Mouse (Mus musculus) lung, embryonic 16.5 days (tissue): ENCODE measurements around the gene Lgals9. TPM values are rescaled to one million over a fixed set of nuclear protein-coding genes. Genes with fewer than 3 reads are reported as not detected.
"Not testable (repeated sequence)": the region's sequence is repeated elsewhere in the genome, so short reads cannot be mapped to it uniquely, and the experiment has no call there.

Source experiments
- ATAC-seq: fragments of 200-750 bp; cut with Nextera tagmentation; 2 replicates; pipeline ENCODE4 v1.8.0; 2017; ENCODE audit warnings: low read depth, mild to moderate bottlenecking, moderate library complexity
- H3K27ac ChIP-seq: fragments of 300-500 bp; sonication (generic); 2 replicates; pipeline ENCODE4 v1.5.1; 2014; ENCODE audit warnings: mild to moderate bottlenecking, control low read depth, low read length
- H3K27me3 ChIP-seq: fragments of 300-500 bp; sonication (generic); 2 replicates; pipeline ENCODE4 v1.6.1; 2014; ENCODE audit warnings: low read depth, low read length, mixed read lengths; ENCODE audit not compliant: control insufficient read depth, insufficient read depth
- H3K36me3 ChIP-seq: fragments of 300-500 bp; sonication (generic); 2 replicates; pipeline ENCODE4 v1.6.1; 2014; ENCODE audit warnings: low read length; ENCODE audit not compliant: control insufficient read depth, insufficient read depth
- H3K4me1 ChIP-seq: fragments of 300-500 bp; sonication (generic); replicated peaks from 2 replicates; pipeline ENCODE4 v1.6.1; 2014; ENCODE audit warnings: low read length, mixed read lengths; ENCODE audit not compliant: control insufficient read depth, insufficient read depth
- H3K4me2 ChIP-seq: fragments of 300-500 bp; sonication (generic); 2 replicates; pipeline ENCODE4 v1.6.1; 2014; ENCODE audit warnings: low read depth, low read length, control low read depth
- H3K4me3 ChIP-seq: fragments of 300-500 bp; sonication (generic); 2 replicates; pipeline ENCODE4 v1.5.1; 2014; ENCODE audit warnings: mild to moderate bottlenecking, low read length, control low read depth
- H3K9ac ChIP-seq: fragments of 300-500 bp; sonication (generic); 2 replicates; pipeline ENCODE4 v1.6.1; 2014; ENCODE audit warnings: low read length, control low read depth
- H3K9me3 ChIP-seq: fragments of 300-500 bp; sonication (generic); 2 replicates; pipeline ENCODE4 v1.6.1; 2016; ENCODE audit warnings: low read length; ENCODE audit not compliant: control insufficient read depth
- whole genome bisulfite sequencing: fragments of 180-500 bp; shearing (Covaris S2); extraction: QIAGEN DNeasy Blood & Tissue Kit; methylation state at CpG from one replicate; pipeline ENCODE4 v1.1.7; 2014; 5-methylcytosine and 5-hydroxymethylcytosine counted together
- polyA plus RNA-seq: library from polyadenylated mRNA; unstranded; fragments of >200 nt; fragmentation: Nextera tagmentation; extraction: Ambion mirVana; gene quantifications from 2 replicates; pipeline ENCODE4 v1.2.1, GENCODE M21; 2015

Lgals9 gene
- polyA plus RNA-seq, 1 experiment from 2014 or later, result 50.8 TPM

- 85% methylated on average over 4 of the region's 4 CpGs for WGBS
- Histone ChIP-seq H3K27me3 (no peaks in the 10 kb centered on the region), H3K36me3 (no peaks in the 10 kb centered on the region), H3K4me1 (peaks cover 10% of the 10 kb centered on the region), H3K9ac (no peak overlapping the region), H3K4me3 (no peak overlapping the region), H3K27ac (peak overlapping the region; percentile 88), H3K9me3 (no peaks in the 10 kb centered on the region), H3K4me2 (no peak overlapping the region)
- ATAC-seq, result no peak
Measured at GRCm38 (mm10) chr11:79001871-79002270, 17.1 kb upstream of the Lgals9 start.

- H3K27ac ChIP-seq, result no peak overlapping the region
Measured at GRCm38 (mm10) chr11:78999118-78999517, 14.4 kb upstream of the Lgals9 start.

GRCm38 (mm10) chr11:78990875-78991543 lies 6.3 kb upstream of the Lgals9 start:
- H3K36me3 ChIP-seq, H3K4me2 ChIP-seq, H3K9me3 ChIP-seq, H3K27ac ChIP-seq, ATAC-seq, H3K4me3 ChIP-seq, H3K27me3 ChIP-seq, H3K4me1 ChIP-seq, H3K9ac ChIP-seq: not testable (repeated sequence)
- WGBS, result 57% methylated on average over 5 of the region's 5 CpGs

More at GRCm38 (mm10) chr11:78999118-78999517, 14.4 kb upstream of the Lgals9 start:
- ATAC-seq, result no peak
- no peaks in the 10 kb centered on the region for H3K27me3 ChIP-seq
- peaks cover 10% of the 10 kb centered on the region for H3K4me1 ChIP-seq
- H3K9me3 ChIP-seq, result peaks cover 3% of the 10 kb centered on the region; the same call in 1 of the 2 replicates
- 67% methylated on average over 6 of the region's 6 CpGs for WGBS
- H3K4me3 ChIP-seq, result no peak overlapping the region
- no peak overlapping the region for H3K9ac ChIP-seq
- no peak overlapping the region for H3K4me2 ChIP-seq
- H3K36me3 ChIP-seq, result no peaks in the 10 kb centered on the region

- no peak overlapping the region for H3K27ac ChIP-seq
Measured at GRCm38 (mm10) chr11:78990096-78990495, 5.3 kb upstream of the Lgals9 start.

GRCm38 (mm10) chr11:78989206-78989605 lies 4.5 kb upstream of the Lgals9 start:
- not testable (repeated sequence) for H3K27me3 ChIP-seq, H3K36me3 ChIP-seq, ATAC-seq, H3K9me3 ChIP-seq, H3K4me1 ChIP-seq, H3K4me2 ChIP-seq, H3K4me3 ChIP-seq, H3K9ac ChIP-seq, H3K27ac ChIP-seq
- 93% methylated on average over 11 of the region's 11 CpGs for WGBS

More at GRCm38 (mm10) chr11:78990096-78990495, 5.3 kb upstream of the Lgals9 start:
- Histone ChIP-seq H3K36me3 (no peaks in the 10 kb centered on the region), H3K27me3 (no peaks in the 10 kb centered on the region), H3K4me2 (no peak overlapping the region), H3K9ac (no peak overlapping the region), H3K4me1 (0 out of 2 replicates have a peak, but pooled peaks cover under 1% of the 10 kb centered on the region), H3K9me3 (no peaks in the 10 kb centered on the region; the same call in 1 of the 2 replicates), H3K4me3 (no peak overlapping the region)
- ATAC-seq, result no peak
- 87% methylated on average over 9 of the region's 9 CpGs for WGBS

- no peak overlapping the region for H3K9ac ChIP-seq
- ATAC-seq, result no peak
- no peaks in the 10 kb centered on the region for H3K36me3 ChIP-seq
- WGBS, result 77% methylated on average over 10 of the region's 10 CpGs
- peaks cover 5% of the 10 kb centered on the region; the same call in 1 of the 2 replicates for H3K4me1 ChIP-seq
- H3K27me3 ChIP-seq, result no peaks in the 10 kb centered on the region
- no peak overlapping the region for H3K4me3 ChIP-seq
- no peaks in the 10 kb centered on the region; the same call in 1 of the 2 replicates for H3K9me3 ChIP-seq
- no peak overlapping the region for H3K4me2 ChIP-seq
- no peak overlapping the region for H3K27ac ChIP-seq
Measured at GRCm38 (mm10) chr11:78986311-78987002, 1.7 kb upstream of the Lgals9 start.

- Histone ChIP-seq H3K4me2 (no peak overlapping the region), H3K27me3 (no peaks in the 10 kb centered on the region), H3K4me1 (peaks cover 5% of the 10 kb centered on the region; the same call in 1 of the 2 replicates), H3K9ac (no peak overlapping the region), H3K9me3 (no peaks in the 10 kb centered on the region; the same call in 1 of the 2 replicates), H3K4me3 (no peak overlapping the region), H3K27ac (no peak overlapping the region), H3K36me3 (no peaks in the 10 kb centered on the region)
- ATAC-seq, result no peak
Measured at GRCm38 (mm10) chr11:78985505-78985904, 759 bp upstream of the Lgals9 start.

GRCm38 (mm10) chr11:78983539-78983938 lies 1.2 kb downstream of the Lgals9 start:
- no peaks in the 10 kb centered on the region for H3K36me3 ChIP-seq
- peak overlapping the region; percentile 36; the same call in 1 of the 2 replicates for H3K4me3 ChIP-seq
- no peak for ATAC-seq
- H3K4me1 ChIP-seq, result peaks cover 5% of the 10 kb centered on the region; the same call in 1 of the 2 replicates
- H3K9ac ChIP-seq, result no peak overlapping the region
- H3K9me3 ChIP-seq, result no peaks in the 10 kb centered on the region
- H3K4me2 ChIP-seq, result peak overlapping the region; percentile 40; the same call in 1 of the 2 replicates
- H3K27me3 ChIP-seq, result no peaks in the 10 kb centered on the region
- WGBS, result 78% methylated on average over 7 of the region's 7 CpGs
- H3K27ac ChIP-seq, result no peak overlapping the region

GRCm38 (mm10) chr11:78982513-78983291 lies 2.0 kb downstream of the Lgals9 start:
- H3K9ac ChIP-seq, result no peak overlapping the region
- 72% methylated on average over 12 of the region's 12 CpGs for WGBS
- no peak overlapping the region for H3K4me3 ChIP-seq
- no peak overlapping the region for H3K4me2 ChIP-seq
- no peaks in the 10 kb centered on the region for H3K36me3 ChIP-seq
- ATAC-seq, result no peak
- peaks cover 5% of the 10 kb centered on the region; the same call in 1 of the 2 replicates for H3K4me1 ChIP-seq
- no peak overlapping the region for H3K27ac ChIP-seq
- no peaks in the 10 kb centered on the region for H3K27me3 ChIP-seq
- no peaks in the 10 kb centered on the region for H3K9me3 ChIP-seq
